Mouse (Mus musculus): ENCODE data around the gene Cycs. TPM values are rescaled to one million over a fixed set of nuclear protein-coding genes. Genes with fewer than 3 reads are reported as not detected.
A peak's percentile ranks its signal among the peaks of the same experiment; 100 is the strongest.
"Not testable (repeated sequence)": the region's sequence is repeated elsewhere in the genome, so short reads cannot be mapped to it uniquely, and the experiment has no call there.

Cycs gene
- polyA plus RNA-seq, 1 experiment from 2014 or later = 84.2 TPM

DNA sequence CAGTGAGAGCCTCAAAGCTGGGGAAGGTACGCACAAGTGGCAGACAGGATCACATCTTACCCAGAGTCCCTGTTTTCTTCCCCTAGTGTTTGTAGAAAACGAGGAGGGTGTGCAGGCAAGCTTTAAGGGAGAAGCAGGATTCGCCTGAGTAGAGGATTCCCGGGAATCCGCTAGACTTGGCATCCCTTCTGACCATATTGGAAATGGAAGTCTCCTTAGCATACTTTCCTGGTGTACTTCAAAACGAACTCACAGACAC is 588 bp upstream of the Cycs start:
- Histone ChIP-seq H3K36me3 (replicated peaks) (peaks cover 24% of the 10 kb centered on the region), H3K27ac (replicated peaks) (peak overlapping the region; percentile 93), H3K4me1 (peaks cover 11% of the 10 kb centered on the region), H3K27me3 (replicated peaks; ENCODE audit: low read depth, poor library complexity, severe bottlenecking) (no peaks in the 10 kb centered on the region), H3K9me3 (no peaks in the 10 kb centered on the region), H3K4me3 (peak overlapping the region; percentile 90)
- WGBS = 19% methylated on average over 6 of the region's 6 CpGs
- no peak for DNase-seq (ENCODE audit: low spot score)

DNA sequence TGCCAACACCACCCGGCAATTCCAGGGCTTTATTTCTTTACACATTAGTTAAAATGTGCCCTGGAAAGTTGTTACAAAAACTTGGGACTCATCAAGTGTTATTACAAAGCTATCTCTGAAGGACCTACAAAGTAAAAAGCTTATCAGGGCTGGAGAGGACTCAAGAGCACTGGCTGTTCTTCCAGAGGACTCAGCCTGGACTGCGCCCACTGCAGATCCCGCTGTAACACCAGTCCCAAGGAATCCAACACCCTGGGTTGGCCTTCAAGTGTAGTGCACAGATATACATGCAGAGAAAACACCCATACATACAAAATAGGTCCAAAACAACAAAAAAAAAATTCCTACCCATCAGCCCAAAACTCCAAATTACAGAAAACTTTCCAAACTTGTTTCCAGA is 2.7 kb downstream of the Cycs start:
- no peaks in the 10 kb centered on the region for H3K27me3 ChIP-seq (replicated peaks; ENCODE audit: low read depth, poor library complexity, severe bottlenecking)
- 95% methylated on average over 3 of the region's 3 CpGs for WGBS
- no peak overlapping the region for H3K4me3 ChIP-seq
- no peak overlapping the region for H3K27ac ChIP-seq (replicated peaks)
- H3K36me3 ChIP-seq (replicated peaks) = peaks cover 25% of the 10 kb centered on the region
- DNase-seq (ENCODE audit: low spot score) = no peak
- H3K9me3 ChIP-seq = no peaks in the 10 kb centered on the region
- peaks cover 11% of the 10 kb centered on the region for H3K4me1 ChIP-seq

DNA sequence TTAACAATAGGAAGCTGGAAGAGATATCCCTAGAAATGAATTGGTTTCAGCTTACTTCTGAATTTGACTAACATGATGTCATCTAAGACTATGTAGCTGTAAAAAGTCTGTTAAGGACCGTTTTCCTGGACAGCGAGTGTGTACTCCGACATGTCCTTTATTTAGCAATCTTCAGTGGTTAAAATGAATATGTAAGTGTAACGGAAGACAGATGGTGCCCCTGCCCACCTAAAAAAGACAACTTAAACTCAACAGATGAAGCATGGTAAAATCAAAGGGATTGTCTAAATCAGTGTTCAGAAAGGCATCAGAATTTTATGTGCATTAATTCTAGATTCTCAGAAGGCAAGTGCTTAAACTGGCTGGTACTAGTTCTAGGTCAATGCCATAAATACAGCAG is 3.9 kb downstream of the Cycs start:
- peaks cover 11% of the 10 kb centered on the region for H3K4me1 ChIP-seq
- DNase-seq (ENCODE audit: low spot score) = no peak
- H3K9me3 ChIP-seq = no peaks in the 10 kb centered on the region
- H3K27ac ChIP-seq (replicated peaks) = no peak overlapping the region
- H3K27me3 ChIP-seq (replicated peaks; ENCODE audit: low read depth, poor library complexity, severe bottlenecking) = no peaks in the 10 kb centered on the region
- no peak overlapping the region for H3K4me3 ChIP-seq
- H3K36me3 ChIP-seq (replicated peaks) = peaks cover 25% of the 10 kb centered on the region
- WGBS = 95% methylated on average over 4 of the region's 4 CpGs

GRCm38 (mm10) chr6:50560776-50561175 is 5.6 kb downstream of the Cycs start:
- no peak overlapping the region for H3K4me3 ChIP-seq
- H3K27me3 ChIP-seq (replicated peaks; ENCODE audit: low read depth, poor library complexity, severe bottlenecking) = no peaks in the 10 kb centered on the region
- 90% methylated on average over 1 of the region's 1 CpGs for WGBS
- H3K27ac ChIP-seq (replicated peaks) = no peak overlapping the region
- H3K9me3 ChIP-seq = no peaks in the 10 kb centered on the region
- peaks cover 4% of the 10 kb centered on the region; the same call in 1 of the 2 replicates for H3K4me1 ChIP-seq
- peaks cover 25% of the 10 kb centered on the region for H3K36me3 ChIP-seq (replicated peaks)
- DNase-seq (ENCODE audit: low spot score) = no peak

- Histone ChIP-seq H3K27me3 (replicated peaks; ENCODE audit: low read depth, poor library complexity, severe bottlenecking) (no peaks in the 10 kb centered on the region), H3K4me3 (no peak overlapping the region), H3K4me1 (no peaks in the 10 kb centered on the region), H3K27ac (replicated peaks) (no peak overlapping the region), H3K36me3 (replicated peaks) (peaks cover 21% of the 10 kb centered on the region), H3K9me3 (no peaks in the 10 kb centered on the region)
- no peak for DNase-seq (ENCODE audit: low spot score)
- WGBS = 89% methylated on average over 4 of the region's 4 CpGs
Measured at GRCm38 (mm10) chr6:50558877-50559276, 7.5 kb downstream of the Cycs start.

GRCm38 (mm10) chr6:50557566-50557965 is 8.8 kb downstream of the Cycs start:
- DNase-seq (ENCODE audit: low spot score) = no peak
- 86% methylated on average over 6 of the region's 6 CpGs for WGBS
- H3K27me3 ChIP-seq (replicated peaks; ENCODE audit: low read depth, poor library complexity, severe bottlenecking) = no peaks in the 10 kb centered on the region
- peaks cover 7% of the 10 kb centered on the region for H3K36me3 ChIP-seq (replicated peaks)
- no peaks in the 10 kb centered on the region for H3K4me1 ChIP-seq
- no peak overlapping the region for H3K4me3 ChIP-seq
- H3K9me3 ChIP-seq = no peaks in the 10 kb centered on the region
- no peak overlapping the region for H3K27ac ChIP-seq (replicated peaks)

GRCm38 (mm10) chr6:50554223-50554622 is 12.1 kb downstream of the Cycs start:
- H3K4me1 ChIP-seq; H3K27ac ChIP-seq (replicated peaks); H3K27me3 ChIP-seq (replicated peaks; ENCODE audit: low read depth, poor library complexity, severe bottlenecking); DNase-seq (ENCODE audit: low spot score); H3K36me3 ChIP-seq (replicated peaks); H3K4me3 ChIP-seq; H3K9me3 ChIP-seq: not testable (repeated sequence)
- WGBS = 78% methylated on average over 2 of the region's 2 CpGs

- H3K4me3 ChIP-seq = no peak overlapping the region
Measured at GRCm38 (mm10) chr6:50552881-50553518, 13.3 kb downstream of the Cycs start.

GRCm38 (mm10) chr6:50549791-50550190 is 16.5 kb downstream of the Cycs start:
- no peak overlapping the region for H3K4me3 ChIP-seq
- H3K27me3 ChIP-seq (replicated peaks; ENCODE audit: low read depth, poor library complexity, severe bottlenecking) = no peaks in the 10 kb centered on the region
- no peaks in the 10 kb centered on the region for H3K9me3 ChIP-seq
- no peaks in the 10 kb centered on the region for H3K36me3 ChIP-seq (replicated peaks)
- H3K4me1 ChIP-seq = 0 out of 2 replicates have a peak, but pooled peaks cover 4% of the 10 kb centered on the region
- H3K27ac ChIP-seq (replicated peaks) = no peak overlapping the region
- 84% methylated on average over 7 of the region's 7 CpGs for WGBS
- DNase-seq (ENCODE audit: low spot score) = no peak

More at GRCm38 (mm10) chr6:50552881-50553518, 13.3 kb downstream of the Cycs start:
- WGBS = 87% methylated on average over 5 of the region's 5 CpGs
- DNase-seq (ENCODE audit: low spot score) = no peak
- Histone ChIP-seq H3K9me3 (no peaks in the 10 kb centered on the region), H3K27me3 (replicated peaks; ENCODE audit: low read depth, poor library complexity, severe bottlenecking) (no peaks in the 10 kb centered on the region), H3K36me3 (replicated peaks) (no peaks in the 10 kb centered on the region), H3K4me1 (no peaks in the 10 kb centered on the region), H3K27ac (replicated peaks) (no peak overlapping the region)

- Histone ChIP-seq H3K36me3 (replicated peaks) (no peaks in the 10 kb centered on the region), H3K4me3 (no peak overlapping the region), H3K9me3 (no peaks in the 10 kb centered on the region), H3K4me1 (0 out of 2 replicates have a peak, but pooled peaks cover 4% of the 10 kb centered on the region), H3K27ac (replicated peaks) (no peak overlapping the region), H3K27me3 (replicated peaks; ENCODE audit: low read depth, poor library complexity, severe bottlenecking) (no peaks in the 10 kb centered on the region)
- DNase-seq (ENCODE audit: low spot score) = no peak
- WGBS = 82% methylated on average over 5 of the region's 5 CpGs
Measured at GRCm38 (mm10) chr6:50549051-50549450, 17.3 kb downstream of the Cycs start.

DNA sequence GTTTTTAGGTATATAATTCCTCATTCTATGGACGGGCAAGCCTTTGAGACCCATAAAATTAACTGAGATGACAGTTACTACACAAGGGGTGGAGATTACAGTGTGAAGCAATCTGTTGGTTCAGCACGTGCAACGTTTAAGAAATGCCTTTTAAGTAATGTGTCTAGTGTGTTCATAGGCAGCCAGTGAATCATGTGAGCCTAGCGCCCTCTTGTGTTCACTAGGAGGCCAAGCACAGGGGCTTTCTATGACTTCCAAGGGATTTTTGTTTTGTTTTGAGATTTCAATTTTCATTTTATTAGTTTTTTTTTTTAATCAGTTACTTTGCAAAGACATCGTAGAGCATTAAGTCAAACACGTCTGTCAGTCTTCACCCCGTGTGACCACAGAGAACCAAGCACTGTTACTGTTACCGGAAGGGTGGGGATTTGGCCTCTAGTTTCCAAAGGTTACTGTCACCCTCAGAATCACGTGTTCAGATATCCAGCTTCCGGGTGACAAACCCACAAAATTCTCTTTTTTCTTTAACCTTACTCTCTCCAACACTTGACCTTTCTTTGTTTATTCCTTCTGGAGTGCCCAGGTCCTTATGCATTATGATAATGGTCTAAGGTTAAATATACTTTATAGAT is 20.8 kb downstream of the Cycs start:
- no peaks in the 10 kb centered on the region for H3K9me3 ChIP-seq

DNA sequence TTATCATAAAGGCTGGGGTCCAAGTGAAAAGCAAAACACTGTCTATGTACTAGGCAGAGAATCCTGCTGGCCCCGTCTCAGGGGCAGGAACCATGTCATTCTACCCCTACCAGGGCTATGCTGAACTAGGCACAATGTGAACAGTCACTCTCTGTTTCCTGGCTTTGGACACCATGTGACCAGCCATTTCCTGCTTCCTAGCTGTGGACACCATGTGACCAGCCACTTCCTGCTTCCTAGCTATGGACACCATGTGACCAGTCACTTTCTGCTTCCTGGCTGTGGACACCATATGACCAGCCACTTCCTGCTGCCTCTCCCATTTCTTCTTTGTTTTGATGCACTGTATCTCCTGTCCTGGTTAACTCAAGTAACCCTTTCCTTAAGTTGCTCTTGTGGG is 23.8 kb downstream of the Cycs start:
- no peaks in the 10 kb centered on the region for H3K27me3 ChIP-seq (replicated peaks; ENCODE audit: low read depth, poor library complexity, severe bottlenecking)
- H3K4me1 ChIP-seq = 0 out of 2 replicates have a peak, but pooled peaks cover 4% of the 10 kb centered on the region
- no peaks in the 10 kb centered on the region for H3K36me3 ChIP-seq (replicated peaks)
- H3K4me3 ChIP-seq = no peak overlapping the region
- H3K9me3 ChIP-seq = no peaks in the 10 kb centered on the region
- no peak overlapping the region for H3K27ac ChIP-seq (replicated peaks)
- no peak for DNase-seq (ENCODE audit: low spot score)
- 93% methylated on average over 1 of the region's 1 CpGs for WGBS

More for the DNA sequence above, 20.8 kb downstream of the Cycs start:
- Histone ChIP-seq H3K27ac (replicated peaks) (no peak overlapping the region), H3K4me3 (no peak overlapping the region), H3K4me1 (0 out of 2 replicates have a peak, but pooled peaks cover 4% of the 10 kb centered on the region), H3K36me3 (replicated peaks) (no peaks in the 10 kb centered on the region), H3K27me3 (replicated peaks; ENCODE audit: low read depth, poor library complexity, severe bottlenecking) (no peaks in the 10 kb centered on the region)
- peak; percentile 48 for DNase-seq (ENCODE audit: low spot score)
- 28% methylated on average over 10 of the region's 10 CpGs for WGBS

- Histone ChIP-seq H3K27me3 (replicated peaks; ENCODE audit: low read depth, poor library complexity, severe bottlenecking) (no peaks in the 10 kb centered on the region), H3K27ac (replicated peaks) (no peak overlapping the region), H3K36me3 (replicated peaks) (no peaks in the 10 kb centered on the region), H3K4me1 (peaks cover 5% of the 10 kb centered on the region), H3K4me3 (no peak overlapping the region), H3K9me3 (no peaks in the 10 kb centered on the region)
- no peak for DNase-seq (ENCODE audit: low spot score)
- 82% methylated on average over 1 of the region's 1 CpGs for WGBS
Measured at GRCm38 (mm10) chr6:50539641-50540040, 26.7 kb downstream of the Cycs start.
